Mouse (Mus musculus) frontal cortex, postnatal 14 days (tissue): ENCODE results near the gene D030056L22Rik.

ENCODE experiments used
- DNase-seq, 2 experiments: peaks; one replicate each; pipeline ENCODE4 v3.0.0; 2022; ENCODE audit warnings: low spot score in 2 of 2

D030056L22Rik gene

GRCm38 (mm10) chr19:18712866-18713300 lies at the start of gene D030056L22Rik:
D030056L22Rik (plus strand) TSS chr19:18713193.
- peak; percentile 95 to 98 for DNase-seq

- no peak for DNase-seq
Observed at GRCm38 (mm10) chr19:18663904-18664303, 49.1 kb upstream of the D030056L22Rik start.

- no peak for DNase-seq
Observed at GRCm38 (mm10) chr19:18666966-18667365, 46.0 kb upstream of the D030056L22Rik start.

GRCm38 (mm10) chr19:18669551-18669950 lies 43.4 kb upstream of the D030056L22Rik start:
- no peak for DNase-seq

GRCm38 (mm10) chr19:18670608-18671007 lies 42.4 kb upstream of the D030056L22Rik start, which contains the start of gene Carnmt1:
Carnmt1 (plus strand) TSS chr19:18670764.
- DNase-seq: peak; percentile 96 to 97

- DNase-seq: peak in 1 of 2 experiments; percentile 37
Observed at GRCm38 (mm10) chr19:18671056-18671741, 41.8 kb upstream of the D030056L22Rik start.

- no peak for DNase-seq
Observed at GRCm38 (mm10) chr19:18672498-18672897, 40.5 kb upstream of the D030056L22Rik start.

GRCm38 (mm10) chr19:18673116-18673515 lies 39.9 kb upstream of the D030056L22Rik start:
- no peak for DNase-seq

GRCm38 (mm10) chr19:18682142-18682541 lies 30.9 kb upstream of the D030056L22Rik start:
- no peak for DNase-seq

- DNase-seq: no peak
Observed at GRCm38 (mm10) chr19:18687556-18687955, 25.4 kb upstream of the D030056L22Rik start.

- DNase-seq: no peak
Observed at GRCm38 (mm10) chr19:18692176-18692575, 20.8 kb upstream of the D030056L22Rik start.

- no peak for DNase-seq
Observed at GRCm38 (mm10) chr19:18692768-18693167, 20.2 kb upstream of the D030056L22Rik start.

- no peak for DNase-seq
Observed at GRCm38 (mm10) chr19:18695116-18695515, 17.9 kb upstream of the D030056L22Rik start.

- no peak for DNase-seq
Observed at GRCm38 (mm10) chr19:18695552-18695951, 17.4 kb upstream of the D030056L22Rik start.

GRCm38 (mm10) chr19:18708101-18708500 lies 4.9 kb upstream of the D030056L22Rik start:
- DNase-seq: no peak

GRCm38 (mm10) chr19:18710903-18711302 lies 2.1 kb upstream of the D030056L22Rik start:
- DNase-seq: no peak

GRCm38 (mm10) chr19:18711589-18711988 lies 1.4 kb upstream of the D030056L22Rik start:
- no peak for DNase-seq

- DNase-seq: no peak
Observed at GRCm38 (mm10) chr19:18712153-18712865, 684 bp upstream of the D030056L22Rik start.

GRCm38 (mm10) chr19:18713357-18713756 lies 364 bp downstream of the D030056L22Rik start:
- DNase-seq: peak; percentile 25 to 27

- DNase-seq: peak; percentile 25 to 63
Observed at GRCm38 (mm10) chr19:18716374-18716773, 3.4 kb downstream of the D030056L22Rik start.

GRCm38 (mm10) chr19:18720337-18720736 lies 7.3 kb downstream of the D030056L22Rik start:
- no peak for DNase-seq

- no peak for DNase-seq
Observed at GRCm38 (mm10) chr19:18725186-18725585, 12.2 kb downstream of the D030056L22Rik start.

- DNase-seq: no peak
Observed at GRCm38 (mm10) chr19:18730255-18730654, 17.3 kb downstream of the D030056L22Rik start.
